Mouse (Mus musculus): ENCODE data around the gene Cxcl1.
A peak's percentile ranks its signal among the peaks of the same experiment; 100 is the strongest.
"Not testable (repeated sequence)": the region's sequence is repeated elsewhere in the genome, so short reads cannot be mapped to it uniquely, and the experiment has no call there.

The Cxcl1 gene

DNA sequence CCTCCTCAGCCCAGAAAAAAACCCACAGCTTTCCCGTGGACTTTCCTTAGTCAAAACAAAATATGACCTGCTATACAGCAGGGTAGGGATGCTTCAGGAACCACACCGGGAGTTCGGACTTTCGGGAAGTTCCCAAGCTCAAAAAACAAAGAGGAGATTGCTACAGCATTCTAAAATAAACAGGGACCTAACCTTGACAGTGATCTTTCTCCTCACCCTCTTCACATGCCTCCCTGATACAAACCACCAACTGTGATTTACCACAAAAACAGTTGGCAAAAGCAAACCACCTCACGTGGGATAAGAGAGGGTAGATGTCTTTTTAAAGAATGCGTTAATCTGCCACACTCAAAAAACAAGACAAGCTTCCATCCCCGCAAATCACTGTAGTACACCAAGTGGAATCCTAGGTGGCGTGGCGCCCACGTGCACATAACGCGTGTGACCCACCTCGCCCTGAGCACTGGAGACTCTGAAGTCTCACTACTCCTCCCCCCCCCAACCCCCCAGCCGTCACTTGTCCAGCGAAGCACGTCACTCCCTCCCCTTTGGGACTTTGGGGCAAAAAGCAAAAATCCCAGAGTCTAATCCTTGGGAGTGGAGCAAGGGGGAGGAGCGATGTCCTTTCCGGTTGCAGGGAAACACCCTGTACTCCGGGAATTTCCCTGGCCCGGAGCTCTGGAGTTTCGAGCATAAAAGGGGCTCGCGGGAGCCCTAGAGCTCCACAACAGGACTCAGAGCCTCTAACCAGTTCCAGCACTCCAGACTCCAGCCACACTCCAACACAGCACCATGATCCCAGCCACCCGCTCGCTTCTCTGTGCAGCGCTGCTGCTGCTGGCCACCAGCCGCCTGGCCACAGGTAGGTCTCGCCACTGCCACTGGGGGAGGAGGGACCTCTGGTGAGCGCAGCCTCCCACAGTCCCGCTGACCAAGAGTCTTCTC lies at the start of gene Cxcl1:
Gene Cxcl1 (plus strand): TSS at position 723 of the 945 bp plus-strand sequence.
- peaks cover 26% of the 10 kb centered on the region for H3K27me3 ChIP-seq (ENCODE audit: insufficient read depth, low read length)
- peak within 1 kb of the TSS; percentile 75 for H3K4me3 ChIP-seq (replicated peaks; ENCODE audit: low read length)
- H3K4me1 ChIP-seq (replicated peaks; ENCODE audit: low read depth, low read length) = peaks cover 14% of the 10 kb centered on the region
- no peak for TF ChIP-seq CTCF (conservative IDR thresholded peaks at IDR 0.05; ENCODE audit: low read length)
- no peak for TF ChIP-seq POU5F1 (IDR thresholded peaks at IDR 0.05; ENCODE audit: borderline replicate concordance, low read length)
- TF ChIP-seq NANOG (IDR thresholded peaks at IDR 0.05; ENCODE audit: borderline replicate concordance, low read length) = no peak
- no peaks in the 10 kb centered on the region for H3K36me3 ChIP-seq (ENCODE audit: insufficient read depth, low read length)
- no peaks in the 10 kb centered on the region for H3K9me3 ChIP-seq (ENCODE audit: low read length)

DNA sequence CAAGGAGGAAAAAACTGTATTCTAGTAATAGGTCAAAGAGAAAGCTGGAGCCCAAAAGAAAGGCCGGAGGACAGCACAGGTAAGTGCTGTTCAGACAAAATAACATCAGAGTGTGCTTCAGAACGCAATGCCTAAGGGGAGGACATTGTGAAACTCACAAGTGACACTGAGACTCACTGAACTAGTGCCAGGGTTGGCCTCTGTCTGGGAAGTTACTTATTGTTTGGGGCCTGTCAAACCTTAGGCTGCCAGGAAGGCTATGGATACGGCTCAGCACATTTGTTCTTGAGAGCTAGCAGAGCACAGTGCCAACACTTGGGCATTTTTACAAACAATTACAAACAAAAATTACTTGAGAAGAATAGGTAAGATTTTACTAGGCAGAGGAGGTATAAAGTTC lies 47.1 kb upstream of the Cxcl1 start:
- TF ChIP-seq CTCF (conservative IDR thresholded peaks at IDR 0.05; ENCODE audit: low read length) = no peak
- no peak for TF ChIP-seq POU5F1 (IDR thresholded peaks at IDR 0.05; ENCODE audit: borderline replicate concordance, low read length)
- Histone ChIP-seq H3K27me3 (ENCODE audit: insufficient read depth, low read length) (no peaks in the 10 kb centered on the region), H3K4me3 (replicated peaks; ENCODE audit: low read length) (no peak overlapping the region), H3K36me3 (ENCODE audit: insufficient read depth, low read length) (no peaks in the 10 kb centered on the region), H3K4me1 (replicated peaks; ENCODE audit: low read depth, low read length) (no peaks in the 10 kb centered on the region), H3K9me3 (ENCODE audit: low read length) (peaks cover 51% of the 10 kb centered on the region)

DNA sequence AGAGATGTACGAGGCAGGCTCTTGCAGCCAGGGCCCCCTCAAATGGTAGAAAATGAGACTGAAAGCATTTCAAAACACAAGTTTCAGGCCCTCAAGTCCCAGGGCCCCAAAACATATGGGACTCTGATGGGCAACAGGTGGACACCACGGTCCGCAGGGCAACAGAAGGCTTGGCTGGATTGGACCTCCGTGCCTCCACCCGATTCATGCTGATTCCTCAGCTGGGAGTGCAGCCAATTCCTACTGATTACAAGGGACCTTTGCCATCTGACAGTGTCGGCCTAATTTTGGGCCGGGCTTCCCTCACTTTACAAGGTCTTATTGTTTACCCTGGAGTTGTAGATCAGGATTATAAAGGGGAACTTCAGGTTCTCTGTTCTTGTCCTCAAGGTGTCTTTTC lies 40.9 kb upstream of the Cxcl1 start:
- not testable (repeated sequence) for H3K4me3 ChIP-seq (replicated peaks; ENCODE audit: low read length); H3K4me1 ChIP-seq (replicated peaks; ENCODE audit: low read depth, low read length); H3K36me3 ChIP-seq (ENCODE audit: insufficient read depth, low read length); H3K27me3 ChIP-seq (ENCODE audit: insufficient read depth, low read length)
- H3K9me3 ChIP-seq (ENCODE audit: low read length) = peaks cover 75% of the 10 kb centered on the region

DNA sequence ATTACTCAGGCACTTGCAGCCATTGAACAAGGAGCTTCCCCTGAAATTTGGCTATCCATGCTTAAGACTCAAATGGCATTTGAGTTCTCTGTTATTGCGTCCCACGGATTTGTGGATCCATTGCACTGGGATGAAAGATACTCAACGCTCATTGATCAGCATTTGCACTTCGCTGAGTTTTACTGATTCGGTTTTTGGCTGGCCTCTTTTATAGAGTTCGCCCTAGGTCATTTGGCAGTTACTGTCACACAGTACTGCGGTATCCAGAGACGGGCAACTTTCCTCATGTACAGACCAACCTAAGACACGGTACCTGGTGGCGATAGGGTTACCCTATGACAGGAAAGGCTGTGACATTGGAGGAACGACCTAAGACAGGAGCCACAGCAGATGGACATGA lies 39.6 kb upstream of the Cxcl1 start:
- not testable (repeated sequence) for H3K36me3 ChIP-seq (ENCODE audit: insufficient read depth, low read length); H3K27me3 ChIP-seq (ENCODE audit: insufficient read depth, low read length); H3K4me3 ChIP-seq (replicated peaks; ENCODE audit: low read length); H3K4me1 ChIP-seq (replicated peaks; ENCODE audit: low read depth, low read length)
- peaks cover 66% of the 10 kb centered on the region for H3K9me3 ChIP-seq (ENCODE audit: low read length)

DNA sequence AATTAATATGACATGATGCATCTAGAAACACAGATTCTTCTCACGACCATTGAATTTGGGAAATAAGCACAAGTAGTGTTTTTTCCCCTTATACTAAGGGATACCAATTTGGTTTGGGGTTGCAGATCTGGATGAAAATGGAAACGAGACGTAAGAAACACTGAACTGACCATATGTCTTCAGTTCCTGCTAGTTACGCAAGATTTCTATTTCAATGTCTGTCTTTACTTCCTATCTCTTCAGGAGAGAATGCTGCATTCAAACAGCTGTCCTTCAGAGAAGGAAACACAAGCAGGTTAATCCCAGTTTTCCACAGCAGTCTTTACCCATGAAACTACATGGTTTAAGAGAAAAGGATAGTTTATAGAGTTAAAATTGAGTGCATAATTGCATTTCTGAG lies 37.8 kb upstream of the Cxcl1 start:
- Histone ChIP-seq H3K9me3 (ENCODE audit: low read length) (peaks cover 52% of the 10 kb centered on the region), H3K36me3 (ENCODE audit: insufficient read depth, low read length) (no peaks in the 10 kb centered on the region), H3K27me3 (ENCODE audit: insufficient read depth, low read length) (no peaks in the 10 kb centered on the region), H3K4me3 (replicated peaks; ENCODE audit: low read length) (no peak overlapping the region), H3K4me1 (replicated peaks; ENCODE audit: low read depth, low read length) (no peaks in the 10 kb centered on the region)
- TF ChIP-seq POU5F1 (IDR thresholded peaks at IDR 0.05; ENCODE audit: borderline replicate concordance, low read length) (no peak), NANOG (IDR thresholded peaks at IDR 0.05; ENCODE audit: borderline replicate concordance, low read length) (no peak), CTCF (conservative IDR thresholded peaks at IDR 0.05; ENCODE audit: low read length) (no peak)

DNA sequence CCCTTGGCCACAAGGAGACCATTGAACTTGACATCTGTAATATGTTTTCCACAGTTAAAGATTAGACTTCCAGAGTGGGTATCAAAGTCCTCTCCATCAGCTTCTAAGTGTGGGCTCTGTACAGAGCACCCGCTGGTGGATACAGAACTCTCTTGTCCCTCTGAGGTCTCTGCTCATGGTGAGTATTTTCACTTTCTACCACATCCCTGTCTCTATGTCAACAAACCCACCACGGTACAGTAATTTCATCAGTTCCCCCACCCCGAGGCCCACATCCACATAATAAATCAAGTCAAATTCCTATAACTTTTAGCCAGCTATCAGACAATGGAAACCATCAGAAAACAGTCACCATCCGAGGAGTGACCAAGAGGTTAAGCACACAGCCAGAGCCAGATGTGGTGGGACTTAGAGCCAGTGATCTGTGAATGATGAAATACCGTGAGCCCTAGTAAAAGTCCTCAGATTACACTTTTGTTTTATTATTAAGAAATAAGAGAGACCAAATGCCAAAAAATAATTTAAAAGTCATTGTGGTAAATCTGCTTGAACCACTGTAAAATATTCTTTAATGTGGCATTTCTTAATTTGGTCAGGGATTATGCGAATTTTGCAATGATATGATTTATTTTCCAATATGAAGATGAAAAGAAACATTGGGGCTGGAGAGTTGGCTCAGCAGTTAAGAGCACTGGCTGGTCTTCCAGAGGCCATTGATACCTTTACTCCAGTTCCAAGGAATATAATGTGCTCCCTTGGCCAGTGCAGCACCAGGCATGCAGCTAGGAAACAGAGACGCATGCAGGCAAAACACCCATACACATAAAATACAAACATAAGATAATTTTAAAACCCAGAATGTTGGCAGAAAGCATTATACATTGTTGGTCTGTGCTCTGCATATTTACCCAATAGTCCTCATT lies 35.5 kb upstream of the Cxcl1 start:
- Histone ChIP-seq H3K4me1 (replicated peaks; ENCODE audit: low read depth, low read length) (no peaks in the 10 kb centered on the region), H3K27me3 (ENCODE audit: insufficient read depth, low read length) (no peaks in the 10 kb centered on the region), H3K36me3 (ENCODE audit: insufficient read depth, low read length) (no peaks in the 10 kb centered on the region), H3K4me3 (replicated peaks; ENCODE audit: low read length) (no peak overlapping the region), H3K9me3 (ENCODE audit: low read length) (peaks cover 31% of the 10 kb centered on the region)
- TF ChIP-seq CTCF (conservative IDR thresholded peaks at IDR 0.05; ENCODE audit: low read length) = no peak
- TF ChIP-seq NANOG (IDR thresholded peaks at IDR 0.05; ENCODE audit: borderline replicate concordance, low read length) = no peak
- TF ChIP-seq POU5F1 (IDR thresholded peaks at IDR 0.05; ENCODE audit: borderline replicate concordance, low read length) = no peak

DNA sequence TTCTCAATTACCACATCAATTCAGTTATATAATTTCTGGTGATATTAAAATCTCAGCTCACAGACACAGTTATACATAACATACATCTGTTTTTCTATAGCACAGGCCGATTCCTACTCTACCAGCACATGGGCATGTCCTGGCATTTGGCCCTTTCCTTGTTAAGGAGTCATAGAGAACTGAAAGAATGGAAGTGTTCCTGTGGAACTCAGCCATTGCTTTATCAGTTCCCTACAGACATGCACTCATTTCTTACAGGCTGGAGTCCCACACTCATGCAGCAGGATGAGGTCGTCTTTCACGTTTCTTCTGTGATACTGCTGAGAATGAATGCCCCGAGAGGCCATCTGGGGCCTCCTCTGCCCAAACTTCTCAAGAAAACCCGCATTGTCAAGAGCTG lies 33.6 kb upstream of the Cxcl1 start:
- no peak for TF ChIP-seq POU5F1 (IDR thresholded peaks at IDR 0.05; ENCODE audit: borderline replicate concordance, low read length)
- no peak for TF ChIP-seq CTCF (conservative IDR thresholded peaks at IDR 0.05; ENCODE audit: low read length)
- H3K27me3 ChIP-seq (ENCODE audit: insufficient read depth, low read length) = no peaks in the 10 kb centered on the region

DNA sequence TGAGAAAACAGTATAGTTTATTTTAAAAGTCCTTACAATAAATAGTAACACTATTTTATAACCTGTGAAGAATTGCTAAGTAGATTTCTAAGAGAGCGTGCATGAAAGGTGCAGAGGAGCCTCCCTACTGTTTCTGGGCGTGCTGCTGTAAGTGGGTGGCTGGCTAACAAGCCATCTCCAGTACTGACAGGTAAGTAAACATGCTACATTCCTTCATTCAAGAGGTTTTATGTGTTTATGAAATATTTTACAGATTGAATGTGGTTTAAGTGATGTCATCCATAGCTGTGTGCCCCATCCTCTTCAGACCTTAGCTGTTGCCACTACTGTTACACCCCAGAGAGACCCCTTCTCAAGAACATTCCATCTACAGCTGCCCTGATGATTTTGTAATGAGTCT lies 32.6 kb upstream of the Cxcl1 start:
- H3K4me1 ChIP-seq (replicated peaks; ENCODE audit: low read depth, low read length) = no peaks in the 10 kb centered on the region
- H3K4me3 ChIP-seq (replicated peaks; ENCODE audit: low read length) = no peak overlapping the region
- H3K9me3 ChIP-seq (ENCODE audit: low read length) = peaks cover 11% of the 10 kb centered on the region
- no peak for TF ChIP-seq CTCF (conservative IDR thresholded peaks at IDR 0.05; ENCODE audit: low read length)
- TF ChIP-seq NANOG (IDR thresholded peaks at IDR 0.05; ENCODE audit: borderline replicate concordance, low read length) = no peak
- TF ChIP-seq POU5F1 (IDR thresholded peaks at IDR 0.05; ENCODE audit: borderline replicate concordance, low read length) = no peak
- H3K27me3 ChIP-seq (ENCODE audit: insufficient read depth, low read length) = no peaks in the 10 kb centered on the region
- no peaks in the 10 kb centered on the region for H3K36me3 ChIP-seq (ENCODE audit: insufficient read depth, low read length)

More for the DNA sequence above, 33.6 kb upstream of the Cxcl1 start:
- Histone ChIP-seq H3K9me3 (ENCODE audit: low read length) (peaks cover 16% of the 10 kb centered on the region), H3K4me1 (replicated peaks; ENCODE audit: low read depth, low read length) (no peaks in the 10 kb centered on the region), H3K4me3 (replicated peaks; ENCODE audit: low read length) (no peak overlapping the region), H3K36me3 (ENCODE audit: insufficient read depth, low read length) (no peaks in the 10 kb centered on the region)

Data from E14TG2a.4 (cell line).